Mouse (Mus musculus) retina, adult 2 months (tissue): Measurements from ENCODE around the gene Asb3.

Experiments
- DNase-seq: peaks from one replicate; pipeline ENCODE4 v3.0.0-alpha.2; 2012; ENCODE audit warnings: low read depth, low spot score

Gene Asb3

DNA sequence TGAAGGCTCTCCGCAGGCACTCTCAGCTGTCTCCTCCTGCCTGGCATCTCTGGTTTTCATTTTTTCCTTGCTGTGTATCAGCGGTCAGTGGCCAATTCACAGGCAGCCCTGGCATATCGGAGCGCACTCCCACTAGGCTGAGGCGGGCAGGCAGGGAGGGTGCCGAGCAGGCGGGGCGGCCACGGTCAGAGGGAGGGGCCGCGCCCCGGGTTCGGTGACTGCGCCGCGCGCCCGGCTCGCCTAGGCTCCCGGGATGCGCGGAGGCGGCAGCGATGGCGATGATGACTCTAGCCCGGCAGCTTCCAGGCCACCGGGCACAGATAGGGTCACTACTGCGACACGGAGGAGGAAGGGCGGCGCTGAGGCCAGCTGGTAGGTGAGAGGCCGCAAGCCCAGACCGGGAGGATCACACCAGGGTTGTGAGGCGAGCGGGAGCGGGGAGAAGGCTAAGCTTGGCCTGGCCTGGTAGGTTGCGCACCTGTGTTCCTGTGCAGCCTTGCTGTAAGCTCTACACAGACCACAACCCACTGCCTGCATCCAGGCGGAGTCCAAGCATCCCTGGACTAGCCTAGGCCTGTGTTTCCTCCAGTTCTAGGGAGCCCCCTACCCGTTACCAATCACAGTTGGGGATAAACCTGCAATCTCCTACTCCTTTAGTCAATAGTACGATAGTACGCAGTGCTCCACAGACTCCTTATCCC is at the start of gene Asb3, which contains the start of gene Gpr75:
Gene Asb3 (plus strand): TSS at position 246 of the 701 bp plus-strand sequence.
Gene Gpr75 (plus strand): TSS at position 188 of the 701 bp plus-strand sequence.
- peak; percentile 22 for DNase-seq

DNA sequence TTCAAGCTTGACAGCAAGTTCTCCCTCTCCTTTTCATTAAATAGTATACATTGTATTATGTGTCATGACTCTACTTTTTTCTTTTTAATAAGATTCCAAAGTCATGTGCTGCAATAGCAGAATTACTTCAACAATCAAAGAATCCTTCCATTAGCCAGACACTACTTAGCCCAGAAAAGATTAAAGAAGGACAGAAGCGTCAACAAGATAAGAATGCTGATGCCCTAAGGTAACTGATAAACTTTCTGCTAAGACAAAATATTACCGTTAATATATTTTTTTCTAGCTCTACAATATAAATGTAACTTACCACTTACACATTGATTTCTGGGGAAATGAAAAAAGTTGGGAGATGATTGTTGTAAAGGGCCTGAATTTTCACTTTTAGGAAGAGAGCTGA is 46.4 kb upstream of the Asb3 start:
- no peak for DNase-seq

DNA sequence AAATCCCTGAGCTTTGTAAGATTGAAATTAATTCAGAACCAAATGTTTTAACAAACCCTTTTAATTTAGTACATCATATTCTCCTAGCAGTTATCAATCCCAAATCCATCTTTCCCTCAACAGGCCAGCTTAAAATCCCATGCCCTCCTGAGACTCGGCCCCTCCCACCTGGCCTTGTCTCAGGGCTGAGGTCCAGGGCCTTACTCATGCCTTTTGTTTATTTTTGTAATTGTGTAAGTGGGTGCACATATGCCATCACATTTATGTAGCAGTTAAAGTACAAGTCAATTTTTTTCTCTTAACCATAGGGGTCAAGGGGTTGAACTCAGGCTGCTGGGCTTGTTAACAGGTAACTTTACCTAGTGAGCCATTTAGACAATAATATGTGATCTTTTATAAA is 40.9 kb upstream of the Asb3 start:
- no peak for DNase-seq

DNA sequence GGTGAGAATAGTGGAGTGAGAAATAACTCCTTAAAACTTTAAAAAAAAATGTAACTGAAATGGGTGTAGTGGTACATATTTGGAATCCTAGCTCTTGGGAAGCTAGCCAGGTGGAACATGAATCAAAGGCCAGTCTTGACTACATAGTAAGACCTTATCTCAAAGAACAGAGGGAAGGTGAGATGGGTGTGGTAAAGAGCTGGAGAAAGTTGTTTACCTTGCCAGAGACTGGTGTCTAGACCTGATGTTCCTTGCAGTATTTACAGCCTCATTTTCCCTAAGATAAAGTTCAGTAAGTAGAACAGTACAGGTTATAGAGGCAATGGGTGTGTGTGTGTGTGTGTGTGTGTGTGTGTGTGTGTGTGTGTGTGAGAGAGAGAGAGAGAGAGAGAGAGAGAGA is 12.8 kb upstream of the Asb3 start:
- no peak for DNase-seq

DNA sequence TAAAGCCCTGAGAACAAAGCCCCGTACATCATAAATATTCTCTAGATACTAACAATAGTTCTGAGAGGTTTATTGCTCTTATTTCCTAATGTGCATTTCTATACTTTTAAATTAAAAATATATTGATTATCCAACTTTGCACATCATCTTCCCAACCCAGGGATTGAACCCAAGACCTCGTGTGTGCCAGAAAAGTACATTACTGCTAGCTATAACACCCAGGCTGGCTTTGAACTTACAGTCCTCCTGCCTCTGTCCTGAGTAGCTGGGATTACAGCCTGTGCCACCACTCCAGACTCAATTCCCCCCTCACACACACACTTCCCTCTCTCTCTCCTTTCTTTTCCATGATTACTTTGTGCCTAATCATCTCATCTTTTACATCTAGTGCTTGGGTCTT is 2.9 kb downstream of the Asb3 start:
- no peak for DNase-seq

DNA sequence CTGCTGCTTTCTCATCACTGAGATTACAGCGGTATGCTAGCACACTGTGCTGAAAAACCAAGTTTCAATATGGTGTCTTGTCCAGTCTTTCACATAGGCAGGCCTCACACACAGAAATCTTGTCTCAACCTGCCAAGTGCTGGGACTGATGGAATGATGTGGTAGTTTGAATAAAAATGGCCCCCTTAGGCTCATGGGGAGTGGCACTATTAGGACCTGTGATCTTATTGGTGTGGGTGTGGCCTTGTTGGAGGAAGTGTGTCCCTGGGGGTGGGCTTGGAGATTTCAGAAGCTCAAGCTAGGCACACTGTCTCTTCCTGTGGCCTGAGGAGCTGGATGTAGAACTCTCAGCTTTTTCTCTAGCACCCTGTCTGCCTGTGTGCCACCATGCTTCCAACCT is 11.0 kb downstream of the Asb3 start:
- no peak for DNase-seq

DNA sequence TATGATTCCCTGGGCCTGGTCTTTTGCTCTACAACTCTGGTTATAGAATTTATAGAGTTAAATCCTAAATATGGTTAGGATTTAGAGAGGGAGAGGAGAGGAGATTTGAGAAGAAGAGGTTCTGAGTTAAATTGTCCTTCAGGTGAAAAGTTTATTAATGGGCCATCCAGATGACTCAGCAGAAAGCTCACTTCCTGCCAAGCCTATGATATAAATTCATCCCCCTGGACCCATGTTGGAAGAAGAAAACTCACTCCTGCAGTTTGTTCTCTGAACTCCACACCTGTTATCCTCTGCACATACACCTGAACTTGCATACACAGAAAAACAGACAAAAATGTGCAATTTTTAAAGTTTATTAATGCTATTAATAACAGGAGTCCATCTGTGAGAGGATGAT is 14.1 kb downstream of the Asb3 start:
- DNase-seq: no peak

DNA sequence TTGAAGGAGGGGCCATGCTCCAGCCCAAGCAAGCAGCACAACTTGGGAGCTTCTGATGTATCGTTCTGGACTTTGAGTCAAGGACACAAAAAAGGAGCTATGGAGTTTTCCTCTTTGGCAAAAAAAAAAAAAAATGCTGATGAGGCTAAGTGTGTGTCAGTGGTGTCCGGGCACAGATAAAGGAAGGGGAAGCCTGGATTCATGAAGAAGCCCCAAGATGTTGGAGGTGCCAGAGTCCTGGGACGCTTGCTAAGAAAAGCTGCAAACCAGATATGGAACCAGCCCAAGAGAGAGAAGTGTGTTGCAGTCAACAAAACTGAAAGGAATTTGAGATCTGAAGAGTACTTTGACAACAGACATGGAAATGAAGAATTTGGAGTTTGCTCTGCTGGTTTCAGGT is 27.1 kb downstream of the Asb3 start:
- DNase-seq: no peak

DNA sequence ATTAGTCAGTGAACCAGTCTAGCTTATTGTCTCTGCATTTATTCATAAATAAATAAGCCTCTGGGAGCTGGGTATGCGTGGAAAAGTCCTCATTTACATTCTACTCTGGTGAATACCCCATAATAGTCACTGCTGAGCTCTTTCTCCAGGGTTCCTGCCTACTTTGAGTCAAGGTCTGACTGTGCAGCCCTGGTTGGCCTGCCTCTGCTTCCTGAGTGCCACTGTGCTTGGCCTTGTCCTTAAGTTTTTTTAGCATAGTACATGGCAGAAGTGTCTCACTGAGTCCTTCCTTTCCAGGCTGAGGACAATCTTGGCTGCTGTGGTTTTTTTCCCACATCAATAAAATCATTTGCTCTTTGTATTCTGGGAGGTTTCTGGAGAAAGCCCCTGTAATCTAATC is 35.4 kb downstream of the Asb3 start:
- no peak for DNase-seq

DNA sequence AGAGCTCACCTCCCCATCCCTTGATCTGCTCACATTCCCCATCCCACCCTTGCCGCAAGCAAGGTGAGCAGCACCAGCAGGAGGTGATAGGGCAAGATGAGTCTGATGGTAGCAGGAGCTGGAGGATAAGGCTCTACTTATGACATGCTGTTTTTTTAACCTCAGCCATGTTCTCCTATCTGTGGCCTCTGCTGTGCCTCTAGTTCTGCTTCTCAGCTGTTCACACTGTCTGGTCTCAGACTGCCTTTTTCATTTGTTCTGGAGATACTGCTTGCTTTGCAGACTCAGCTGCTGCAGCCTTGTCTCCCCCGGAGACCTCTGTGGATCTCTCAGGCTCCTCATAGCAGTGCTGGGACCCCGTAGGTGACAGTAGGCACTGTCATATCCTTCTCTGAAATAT is 38.1 kb downstream of the Asb3 start:
- DNase-seq: no peak

DNA sequence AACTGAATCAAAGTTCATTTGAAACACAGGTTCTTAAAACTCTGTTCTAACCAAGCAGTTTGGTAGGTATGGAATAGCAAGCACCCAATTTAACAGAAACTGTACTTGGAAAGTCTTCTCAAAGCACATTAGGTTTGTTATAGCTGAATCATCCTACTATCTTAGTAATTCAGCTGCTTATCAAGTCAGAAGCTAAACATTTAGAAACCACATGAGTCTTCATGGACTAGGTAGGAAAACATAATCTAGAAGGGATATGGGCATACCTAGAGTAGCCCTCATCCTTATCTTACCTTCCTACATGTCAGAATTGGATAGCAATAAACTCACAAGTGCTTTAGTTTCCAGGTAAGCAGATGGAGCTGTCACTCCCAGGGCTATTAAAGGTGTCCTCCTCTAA is 42.9 kb downstream of the Asb3 start:
- no peak for DNase-seq

DNA sequence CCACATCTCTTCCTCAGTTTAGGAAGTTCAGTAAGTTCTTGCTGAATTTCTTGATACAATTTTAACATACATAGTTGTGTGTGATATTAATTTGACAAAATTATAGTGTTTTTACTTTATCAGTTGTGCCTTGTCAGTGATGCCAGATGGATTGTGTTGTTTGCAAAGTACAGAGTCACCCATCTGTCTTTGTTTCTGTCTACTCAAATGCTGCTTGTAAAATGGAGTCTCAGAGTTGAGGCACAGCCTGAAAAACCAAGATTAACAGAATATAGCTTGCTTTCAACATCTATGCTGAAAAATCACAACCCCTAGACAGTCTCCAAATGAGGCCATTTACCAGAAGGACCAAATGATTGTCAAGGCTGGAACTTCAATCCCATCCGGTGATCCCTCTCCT is 43.3 kb downstream of the Asb3 start:
- DNase-seq: no peak

DNA sequence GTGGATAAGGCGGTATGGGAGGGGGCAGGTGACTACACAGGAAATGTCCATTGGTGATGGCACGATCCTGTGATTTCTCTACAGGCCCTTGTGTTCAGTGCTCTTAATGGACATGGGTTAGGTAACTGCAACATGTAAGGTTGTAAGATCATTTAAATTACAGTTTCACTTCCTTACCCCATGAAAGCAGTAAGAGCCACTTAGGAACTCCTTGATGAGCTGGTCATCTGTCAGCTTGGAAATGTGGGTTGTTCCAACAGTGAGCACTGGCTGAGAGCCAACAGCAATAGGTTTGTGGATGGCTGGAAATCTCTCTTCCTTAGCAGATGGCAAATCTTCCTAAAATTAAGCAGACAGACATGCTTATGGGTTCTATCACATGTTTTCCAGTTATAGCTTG is 58.3 kb downstream of the Asb3 start:
- no peak for DNase-seq

DNA sequence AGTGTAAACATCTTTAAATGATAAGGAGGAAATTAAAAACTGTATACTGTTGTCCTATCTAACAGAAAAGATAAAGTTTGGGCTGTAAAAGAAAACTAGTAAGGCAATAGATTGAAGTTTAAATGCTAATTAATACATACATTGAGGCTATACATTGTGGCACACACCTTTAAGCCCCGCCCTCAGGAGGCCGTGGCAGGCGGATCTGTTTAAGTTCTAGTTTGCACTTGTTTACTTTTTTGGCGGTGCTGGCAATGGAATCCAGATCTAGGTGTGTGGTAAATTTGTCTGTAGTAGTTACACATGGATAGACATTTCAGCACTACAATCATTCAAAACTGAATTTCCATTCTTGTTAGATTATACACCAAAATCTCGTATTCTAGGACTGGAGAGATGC is 67.6 kb downstream of the Asb3 start:
- no peak for DNase-seq

DNA sequence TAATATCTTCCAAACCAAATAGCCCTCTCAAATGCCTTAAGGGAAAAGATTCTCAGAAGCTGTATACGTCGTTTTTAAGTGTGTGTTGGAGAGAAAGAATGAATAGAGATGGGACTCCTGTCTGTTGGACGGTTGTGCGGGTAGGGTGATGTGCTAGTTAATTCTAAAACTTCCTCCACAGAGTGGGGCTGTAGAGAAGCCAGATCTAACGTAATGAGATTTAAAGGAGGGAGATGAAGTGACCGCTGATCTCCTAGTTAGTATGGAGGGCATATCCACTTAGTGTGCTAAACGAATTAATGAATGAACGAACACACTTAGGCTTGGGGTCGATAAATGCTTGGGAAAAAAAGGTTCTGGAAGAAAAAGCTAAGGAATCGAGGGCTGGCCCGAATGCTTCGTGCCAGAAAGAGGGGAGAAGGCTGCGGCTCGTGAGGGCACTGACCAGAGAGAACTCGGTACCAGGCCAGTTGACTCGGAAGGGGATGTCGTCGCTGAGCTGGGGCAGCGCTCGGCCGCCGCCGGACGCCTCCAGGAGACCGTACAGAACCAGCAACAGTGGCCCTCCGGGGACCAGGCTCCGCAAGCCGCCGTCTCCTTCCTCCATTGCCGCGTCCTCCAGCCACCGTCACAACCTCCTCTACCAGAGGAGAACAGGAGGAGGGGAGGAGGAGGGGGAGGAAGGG is 68.4 kb downstream of the Asb3 start:
- DNase-seq: peak; percentile 53

DNA sequence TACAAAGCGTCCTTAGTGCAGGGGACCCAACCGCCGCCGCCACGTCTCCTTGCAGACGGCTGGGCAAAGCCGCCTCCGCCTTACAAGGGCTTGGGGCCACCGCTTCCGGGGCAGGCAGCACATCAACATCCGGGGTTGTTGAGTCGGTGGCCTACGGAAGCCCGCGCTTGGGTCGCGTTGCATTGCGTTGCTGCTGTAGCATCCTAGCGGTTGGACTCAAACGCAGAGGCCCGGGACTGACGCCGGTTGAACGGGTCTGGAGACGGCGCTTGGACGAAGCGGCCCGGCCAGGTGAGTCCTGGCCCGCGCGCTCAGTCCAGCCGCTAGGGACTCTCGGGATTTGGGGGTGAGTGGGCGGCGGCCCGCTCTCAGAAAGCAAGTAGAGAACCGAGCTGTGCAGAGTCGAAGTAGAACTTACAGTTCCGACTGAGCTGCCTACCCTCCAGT is 69.1 kb downstream of the Asb3 start, which contains the start of gene Erlec1:
Gene Erlec1 (minus strand): TSS at position 57 of the 447 bp plus-strand sequence.
- peak; percentile 69 for DNase-seq

DNA sequence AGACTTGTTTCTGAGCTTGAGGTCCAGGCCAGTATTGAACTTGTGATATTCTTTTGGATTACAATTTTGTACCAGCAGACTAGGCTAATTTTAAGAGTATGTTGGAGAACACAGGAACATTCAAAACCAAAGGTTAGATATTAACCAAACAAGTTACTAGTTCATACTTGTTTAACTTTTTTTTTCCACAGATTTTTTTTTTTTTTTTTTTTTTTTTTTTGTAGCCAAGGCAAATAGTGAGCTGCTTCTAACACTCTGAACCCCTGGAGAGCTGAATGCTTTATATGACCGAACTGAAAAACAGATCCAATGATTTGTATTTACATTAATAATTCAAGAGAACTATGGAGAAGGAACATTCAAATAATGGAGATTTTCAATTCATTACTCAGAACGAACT is 100.0 kb downstream of the Asb3 start:
- no peak for DNase-seq

DNA sequence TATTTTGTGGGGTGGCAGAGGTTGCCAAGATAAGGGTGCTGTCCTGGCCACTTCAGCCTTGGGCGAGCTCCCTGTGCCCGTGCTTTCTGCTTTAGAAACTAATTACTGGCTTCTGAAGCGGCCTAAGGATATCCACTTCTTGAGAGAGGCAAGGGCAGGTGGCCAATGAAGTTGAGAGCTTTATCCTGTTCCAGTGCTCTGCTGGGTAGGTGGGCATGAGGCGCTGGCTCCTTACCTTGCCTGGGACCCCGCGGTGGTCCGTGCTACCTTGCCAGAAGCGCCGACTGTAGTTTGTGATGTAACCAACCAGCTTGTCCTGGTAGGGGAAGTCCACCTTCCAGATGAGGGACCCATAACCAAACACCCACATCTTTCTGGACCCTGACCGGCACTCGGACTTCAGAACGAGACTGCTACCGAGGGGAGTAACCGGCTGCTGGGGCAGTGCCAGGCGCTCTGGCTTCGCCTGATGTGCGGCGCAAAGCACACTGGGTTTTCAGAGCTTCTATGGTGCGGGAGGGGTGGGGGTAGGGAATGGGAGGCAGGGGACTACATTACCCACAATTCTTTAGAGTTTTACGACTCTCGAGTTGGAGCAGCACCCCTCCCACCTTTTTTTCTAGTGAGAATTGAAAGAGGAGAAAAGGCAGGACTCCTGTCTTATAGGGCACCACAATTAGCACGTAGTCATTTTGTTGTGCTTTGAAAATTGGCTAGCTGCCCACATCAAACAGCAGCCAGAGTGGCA is 100.8 kb downstream of the Asb3 start, which contains the start of gene Chac2:
Gene Chac2 (minus strand): TSS at position 474 of the 748 bp plus-strand sequence.
- peak; percentile 73 for DNase-seq

DNA sequence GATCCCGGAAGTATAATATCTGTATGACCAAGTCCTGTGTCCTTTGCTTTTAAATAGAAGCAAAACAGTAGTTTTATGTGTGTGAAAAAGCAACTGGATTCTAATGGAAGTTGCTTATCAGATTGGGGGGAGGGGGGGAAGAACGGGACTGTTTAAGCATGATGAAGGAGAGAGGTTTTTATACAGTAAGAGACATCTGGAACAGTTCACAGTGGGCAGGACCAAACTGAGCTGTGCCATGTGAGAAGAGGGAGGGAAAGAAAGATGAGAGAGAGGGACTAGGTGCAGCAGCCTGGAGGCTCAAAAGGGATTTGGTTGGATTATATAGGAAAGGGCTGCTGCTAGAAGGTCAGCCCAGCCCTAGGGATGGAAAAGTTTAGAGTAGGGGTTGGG is 101.4 kb downstream of the Asb3 start:
- no peak for DNase-seq

DNA sequence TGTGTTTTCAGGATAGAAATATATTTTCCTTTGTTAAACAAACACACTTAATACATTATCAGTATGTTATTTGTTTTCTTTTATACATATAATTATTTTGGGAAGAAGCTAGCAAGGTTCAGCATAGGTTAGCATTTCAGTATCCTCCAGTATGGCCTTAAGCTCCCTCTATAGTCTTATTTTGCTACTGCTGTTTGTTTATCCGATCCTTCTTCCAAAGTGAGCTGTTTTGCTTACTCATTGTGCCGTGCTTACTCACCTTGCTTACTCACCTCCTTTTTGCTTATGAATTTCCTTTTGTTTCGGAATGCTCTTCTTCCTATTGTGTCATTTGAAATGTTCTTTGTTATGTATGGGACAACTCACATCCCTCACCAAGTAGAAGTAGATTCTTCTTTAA is 111.5 kb downstream of the Asb3 start:
- no peak for DNase-seq

DNA sequence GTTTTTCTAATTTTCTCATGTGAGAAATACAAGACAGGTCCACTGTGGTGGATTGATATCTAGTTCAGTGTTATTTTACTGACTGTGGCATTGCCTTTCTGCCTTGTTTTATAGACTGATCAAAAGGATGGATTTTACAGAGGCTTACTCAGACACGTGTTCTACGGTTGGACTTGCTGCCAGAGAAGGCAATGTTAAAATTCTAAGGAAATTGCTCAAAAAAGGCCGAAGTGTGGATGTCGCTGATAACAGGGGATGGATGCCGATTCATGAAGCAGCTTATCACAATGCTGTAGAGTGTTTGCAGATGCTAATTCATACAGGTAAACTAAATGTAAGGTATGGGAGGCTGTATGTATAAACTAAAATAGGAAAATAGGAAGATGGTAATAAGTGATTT is 113.0 kb downstream of the Asb3 start:
- no peak for DNase-seq

DNA sequence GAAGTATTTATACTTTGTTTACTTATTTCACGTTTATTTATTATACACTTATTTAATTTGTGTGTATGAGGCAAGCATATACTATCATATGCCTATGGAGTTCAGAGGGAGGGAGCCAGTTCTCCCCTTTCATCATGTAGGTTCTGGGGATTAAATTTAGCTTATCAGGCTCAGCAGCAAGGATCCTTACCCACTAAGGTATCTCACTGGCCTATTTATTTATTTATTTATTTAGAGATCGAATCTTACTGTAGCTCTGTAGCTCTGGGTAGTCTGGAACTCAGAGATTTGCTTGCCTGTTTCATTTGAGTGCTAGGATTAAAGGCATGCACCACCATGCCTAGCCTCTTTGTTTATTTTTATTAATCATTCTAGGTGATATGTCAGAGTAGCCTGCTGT is 113.5 kb downstream of the Asb3 start:
- DNase-seq: no peak
